In genomic region chr11:117781993-117782704, GRCm38 (mm10) we compare ENCODE assay signal across 9 mouse cellular contexts. TPM values are rescaled to one million over a fixed set of nuclear protein-coding genes. Genes with fewer than 3 reads are reported as not detected.
DNase-seq lines count a peak whose midpoint lies in the region; ATAC-seq and TF ChIP-seq lines count a peak whose summit lies in the region.
"Had no signal": no experiment of that assay in that cellular context is flagged by ENCODE, and none has a peak within 500 bp of the region (broad histone marks: within the 10 kb centered on the region; RNA-seq: fewer than 3 reads in every experiment).

TSS of gene Tmc8 (plus strand) at chr11:117782076.
TSS of gene Tmc6 (minus strand) at chr11:117782198.

- no peak for TF ChIP-seq CTCF in layer of hippocampus, adult 2 months (conservative IDR thresholded peaks at IDR 0.05)
- no peak for TF ChIP-seq CTCF in intestine, postnatal 0 days (IDR thresholded peaks at IDR 0.05; ENCODE audit: low read depth)
- no peak for TF ChIP-seq CTCF in small intestine, adult 2 months (IDR thresholded peaks at IDR 0.05; ENCODE audit: extremely low read depth, insufficient read length, insufficient replicate concordance, low read depth, low read length)

- WGBS in intestine, postnatal 0 days, result 57% methylated on average over 23 of the region's 24 CpGs
- WGBS in lung, embryonic 15.5 days, result 42% methylated on average over 24 of the region's 24 CpGs
- WGBS in small intestine, adult 2 months, result 68% methylated on average over 24 of the region's 24 CpGs

- H3K27me3 ChIP-seq in intestine, postnatal 0 days (replicated peaks; ENCODE audit: control insufficient read depth, insufficient read depth, low read length), result no peaks in the 10 kb centered on the region
- no peaks in the 10 kb centered on the region for H3K27me3 ChIP-seq in lung, embryonic 15.5 days
- no peaks in the 10 kb centered on the region for H3K27me3 ChIP-seq in small intestine, adult 2 months (ENCODE audit: control insufficient read depth, insufficient read depth, low read length)
- H3K27me3 ChIP-seq: Patski had no signal

- no peak for DNase-seq in layer of hippocampus, adult 2 months (ENCODE audit: low spot score in 2 of 2)
- DNase-seq in layer of hippocampus, adult 11-12 months (ENCODE audit: low spot score), result no peak
- peak; percentile 99 for DNase-seq in heart, adult 11 months
- no peak for DNase-seq in cerebellum, adult 18-20 months
- DNase-seq in urinary bladder, adult 18-20 months (ENCODE audit: low spot score in 2 of 2), result no peak

- peaks cover 12% of the 10 kb centered on the region; the same call in 1 of the 2 replicates for H3K36me3 ChIP-seq in intestine, postnatal 0 days (ENCODE audit: control insufficient read depth, insufficient read depth)
- H3K36me3 ChIP-seq in lung, embryonic 15.5 days, result no peaks in the 10 kb centered on the region
- peaks cover 9% of the 10 kb centered on the region for H3K36me3 ChIP-seq in small intestine, adult 2 months (ENCODE audit: control insufficient read depth, insufficient read depth, low read length)

- peak within 1 kb of the TSS; percentile 95 for H3K4me2 ChIP-seq in intestine, postnatal 0 days (replicated peaks; ENCODE audit: low read depth)
- peak within 1 kb of the TSS; percentile 98 for H3K4me2 ChIP-seq in lung, embryonic 15.5 days

- peak within 1 kb of the TSS; percentile 50 for H3K4me3 ChIP-seq in layer of hippocampus, adult 2 months
- H3K4me3 ChIP-seq in intestine, postnatal 0 days (ENCODE audit: low read depth, low read length), result peak within 1 kb of the TSS; percentile 55
- H3K4me3 ChIP-seq in lung, embryonic 15.5 days, result peak within 1 kb of the TSS; percentile 54
- peak within 1 kb of the TSS; percentile 80 for H3K4me3 ChIP-seq in small intestine, adult 2 months (ENCODE audit: low read depth, low read length)

- ATAC-seq in intestine, postnatal 0 days, result no peak
- ATAC-seq in lung, embryonic 15.5 days (ENCODE audit: borderline replicate concordance, extremely low read depth, low FRiP score, low TSS enrichment), result peak; percentile 15; the same call in 1 of the 2 replicates
- ATAC-seq: Patski had no signal

- peaks cover 17% of the 10 kb centered on the region; the same call in 1 of the 2 replicates for H3K4me1 ChIP-seq in intestine, postnatal 0 days (replicated peaks; ENCODE audit: control insufficient read depth, insufficient read depth, low read length)
- peaks cover 56% of the 10 kb centered on the region for H3K4me1 ChIP-seq in lung, embryonic 15.5 days
- H3K4me1 ChIP-seq in small intestine, adult 2 months (ENCODE audit: control insufficient read depth, insufficient read depth, insufficient read length, low read length), result peaks cover 31% of the 10 kb centered on the region

- H3K9me3 ChIP-seq in intestine, postnatal 0 days (ENCODE audit: control insufficient read depth), result no peaks in the 10 kb centered on the region
- no peaks in the 10 kb centered on the region for H3K9me3 ChIP-seq in lung, embryonic 15.5 days

- no peak within 1 kb of the TSS for H3K9ac ChIP-seq in intestine, postnatal 0 days (ENCODE audit: low read depth, low read length)
- peak within 1 kb of the TSS; percentile 32; the same call in 1 of the 2 replicates for H3K9ac ChIP-seq in lung, embryonic 15.5 days

- H3K27ac ChIP-seq in layer of hippocampus, adult 2 months, result peak within 1 kb of the TSS; percentile 89
- peak within 1 kb of the TSS; percentile 94 for H3K27ac ChIP-seq in intestine, postnatal 0 days (ENCODE audit: low read depth, low read length)
- H3K27ac ChIP-seq in lung, embryonic 15.5 days, result peak within 1 kb of the TSS; percentile 88
- H3K27ac ChIP-seq in small intestine, adult 2 months (ENCODE audit: insufficient read depth, low read depth, low read length), result peak within 1 kb of the TSS; percentile 97

- 0 out of 2 replicates have a peak, but pooled peaks have one; percentile 9 for TF ChIP-seq POLR2A in small intestine, adult 2 months (IDR thresholded peaks at IDR 0.05; ENCODE audit: low read depth, low read length)

RNA-seq across cellular contexts. Expression of gene Tmc8, which starts in this region (rescaled TPM):
- total RNA-seq in layer of hippocampus, adult 2 months (2021), result under 1 TPM; 0.64 to 0.91 TPM
- polyA plus RNA-seq in intestine, postnatal 0 days (2015; fragmentation: Nextera tagmentation; extraction: Ambion mirVana), result 18.2 TPM in 2 replicates
- 3.0 and 3.2 TPM in 2 replicates for polyA plus RNA-seq in lung, embryonic 15.5 days (2015; fragmentation: Nextera tagmentation; extraction: Ambion mirVana)
- polyA plus RNA-seq in small intestine, adult 2 months (2012; rRNA removed), result 34.3 and 59.6 TPM in 2 replicates

RNA-seq across cellular contexts. Expression of gene Tmc6, which starts in this region (rescaled TPM):
- 1 to 10 TPM; 6.6 to 8.4 TPM for total RNA-seq in layer of hippocampus, adult 2 months (2021)
- polyA plus RNA-seq in intestine, postnatal 0 days (2015; fragmentation: Nextera tagmentation; extraction: Ambion mirVana), result 23.8 and 26.3 TPM in 2 replicates
- polyA plus RNA-seq in lung, embryonic 15.5 days (2015; fragmentation: Nextera tagmentation; extraction: Ambion mirVana), result 24.2 and 24.7 TPM in 2 replicates
- 53.5 and 84.7 TPM in 2 replicates for polyA plus RNA-seq in small intestine, adult 2 months (2012; rRNA removed)
